Mouse (Mus musculus): ENCODE measurements around the gene Gm10487.
"Not testable (repeated sequence)": the region's sequence is repeated elsewhere in the genome, so short reads cannot be mapped to it uniquely, and the experiment has no call there.

The Gm10487 gene

DNA sequence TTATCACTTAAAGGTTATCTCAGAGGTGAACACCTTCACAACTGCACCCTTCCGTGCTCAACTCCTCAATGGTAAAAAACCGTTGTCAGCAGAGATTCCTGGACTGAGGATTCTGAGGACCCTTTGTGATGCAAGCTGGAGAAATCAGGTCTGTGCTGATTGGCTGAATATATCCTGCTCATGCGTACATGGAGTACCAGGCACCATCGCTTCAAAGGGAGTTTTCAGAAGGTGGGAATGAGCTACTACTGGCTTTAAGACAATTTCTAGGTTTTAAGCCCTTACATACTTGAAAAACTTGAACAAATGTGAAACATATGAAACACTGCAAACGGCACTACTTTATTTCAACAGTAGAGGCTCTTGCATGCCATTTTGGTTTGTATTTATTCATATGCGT, at the start of gene Gm10487:
Gm10487 (minus strand) TSS at position 101 of the 400 bp plus-strand sequence.
- not testable (repeated sequence) for DNase-seq (ENCODE audit: low read depth, low spot score)
